ENCODE assay signal across 18 mouse cellular contexts in genomic region chr4:100386272-100386988, GRCm38 (mm10).
DNase-seq lines count a peak whose midpoint lies in the region; TF ChIP-seq lines count a peak whose summit lies in the region.
"Had no signal": no experiment of that assay in that cellular context is flagged by ENCODE, and none has a peak within 500 bp of the region (broad histone marks: within the 10 kb centered on the region; RNA-seq: fewer than 3 reads in every experiment).

No protein-coding gene starts in this region.

- no peak overlapping the region for H3K4me3 ChIP-seq in kidney, adult 2 months (ENCODE audit: insufficient read depth, low read depth, low read length)
- H3K4me3 ChIP-seq: erythroblast, embryonic 14.5 days; heart, embryonic 12.5 days; hindbrain, embryonic 15.5 days; kidney, embryonic 15.5 days; liver, embryonic 15.5 days; neural tube, embryonic 12.5 days had no signal

- peak; percentile 47 for TF ChIP-seq CTCF in kidney, adult 2 months (conservative IDR thresholded peaks at IDR 0.05; ENCODE audit: insufficient read depth, insufficient read length, low read depth, low read length)

- 50% methylated on average over 5 of the region's 5 CpGs for WGBS in kidney, adult 2 months

- H3K27ac ChIP-seq in kidney, adult 2 months (ENCODE audit: insufficient read depth, low read depth, low read length), result no peak overlapping the region
- H3K27ac ChIP-seq: hindbrain, embryonic 15.5 days; kidney, embryonic 15.5 days; liver, embryonic 15.5 days; neural tube, embryonic 12.5 days had no signal

- H3K36me3 ChIP-seq in kidney, adult 2 months (ENCODE audit: control insufficient read depth, insufficient read depth, low read length), result no peaks in the 10 kb centered on the region
- H3K36me3 ChIP-seq: heart, embryonic 12.5 days; hindbrain, embryonic 15.5 days; kidney, embryonic 15.5 days; liver, embryonic 15.5 days; neural tube, embryonic 12.5 days had no signal

- H3K27me3 ChIP-seq in kidney, adult 2 months (replicated peaks; ENCODE audit: control insufficient read depth, insufficient read depth, low read length), result no peaks in the 10 kb centered on the region
- H3K27me3 ChIP-seq: heart, embryonic 12.5 days; hindbrain, embryonic 15.5 days; kidney, embryonic 15.5 days; liver, embryonic 15.5 days; neural tube, embryonic 12.5 days had no signal

- no peak for TF ChIP-seq POLR2A in kidney, adult 2 months (IDR thresholded peaks at IDR 0.05; ENCODE audit: low read depth, low read length)

- H3K4me1 ChIP-seq in kidney, adult 2 months (ENCODE audit: control insufficient read depth, insufficient read depth, low read length), result no peaks in the 10 kb centered on the region
- H3K4me1 ChIP-seq: hindbrain, embryonic 15.5 days; kidney, embryonic 15.5 days; liver, embryonic 15.5 days; neural tube, embryonic 12.5 days had no signal

- DNase-seq in kidney, adult 2 months, result peak; percentile 13
- DNase-seq in kidney, postnatal 14 days, result no peak
- peak; percentile 81 for DNase-seq in 3T3-L1 (ENCODE audit: low read depth, low spot score)
- DNase-seq in NIH3T3 (ENCODE audit: low read depth), result peak; percentile 74
- peak; percentile 50 to 52 for DNase-seq in cerebellum, postnatal 25 days
- no peak for DNase-seq in left cerebral cortex, adult 11 months (ENCODE audit: low spot score)
- DNase-seq in right cerebral cortex, postnatal 4 days, result no peak
- DNase-seq: embryo, embryonic 11 days; layer of hippocampus, postnatal 36 days; midbrain, embryonic 14.5 days; retina, postnatal 1 day; thymus, postnatal 4 days had no signal

Comparison
In these comparisons a context has a peak if more than half of its experiments do, and no peak if none do; other contexts are left out.
1. DNase-seq: peak in kidney, adult 2 months (single experiment), 3T3-L1 (single experiment), NIH3T3 (single experiment) and cerebellum, postnatal 25 days (2 of 2); none in kidney, postnatal 14 days (single experiment), left cerebral cortex, adult 11 months (single experiment) and right cerebral cortex, postnatal 4 days (single experiment).